Mouse (Mus musculus): ENCODE data around the gene Olfr1225. TPM values are rescaled to one million over a fixed set of nuclear protein-coding genes. Genes with fewer than 3 reads are reported as not detected.

The Olfr1225 gene
- polyA plus RNA-seq (2017; shearing (Covaris generic)): not detected

DNA sequence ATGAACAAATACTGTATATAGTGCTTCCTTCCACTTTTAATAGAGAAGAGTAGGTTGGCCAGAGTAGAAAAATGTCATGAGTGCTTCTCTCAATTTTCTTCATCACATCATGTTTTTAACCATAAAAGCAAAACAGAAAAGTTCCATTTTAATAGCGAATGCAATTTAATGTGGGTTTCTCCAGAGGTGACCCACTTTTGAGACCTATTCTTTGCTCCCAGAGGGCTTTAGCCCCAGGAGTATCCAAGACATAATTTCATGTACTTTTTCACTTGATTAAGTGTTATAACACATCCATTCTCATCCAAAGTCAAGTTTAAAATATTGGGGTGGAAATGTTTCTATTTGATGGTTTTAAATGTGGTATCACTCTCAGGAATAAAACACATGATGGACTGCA is at the start of gene Olfr1225:
TSS of gene Olfr1225 (minus strand) at position 101 of the 400 bp plus-strand sequence.

DNA sequence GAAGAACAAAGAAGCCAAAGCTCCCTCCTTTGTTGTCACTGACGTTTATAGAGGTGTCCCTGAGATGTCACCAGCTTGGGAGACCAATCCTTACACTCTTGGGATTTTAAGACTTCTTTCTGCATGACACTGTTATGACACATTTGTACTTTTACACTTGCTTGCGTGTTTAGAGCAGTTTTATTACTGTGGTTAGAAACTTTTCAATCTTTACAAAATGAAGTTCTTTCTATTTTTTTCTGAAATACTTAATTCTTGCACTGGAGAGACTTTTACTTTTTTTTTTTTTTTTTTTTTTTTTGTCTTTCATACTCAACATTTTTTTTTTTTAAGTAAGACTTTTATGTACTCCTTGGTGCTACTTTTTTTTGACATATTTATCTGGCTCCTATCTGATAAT is 25.5 kb upstream of the Olfr1225 start, which contains the start of gene Olfr1226:
TSS of gene Olfr1226 (minus strand) at position 101 of the 400 bp plus-strand sequence.

GRCm38 (mm10) chr2:89163991-89164390 is 10.5 kb downstream of the Olfr1225 start, which contains the start of gene Olfr1224-ps1:
TSS of gene Olfr1224-ps1 (minus strand) at chr2:89164091.

DNA sequence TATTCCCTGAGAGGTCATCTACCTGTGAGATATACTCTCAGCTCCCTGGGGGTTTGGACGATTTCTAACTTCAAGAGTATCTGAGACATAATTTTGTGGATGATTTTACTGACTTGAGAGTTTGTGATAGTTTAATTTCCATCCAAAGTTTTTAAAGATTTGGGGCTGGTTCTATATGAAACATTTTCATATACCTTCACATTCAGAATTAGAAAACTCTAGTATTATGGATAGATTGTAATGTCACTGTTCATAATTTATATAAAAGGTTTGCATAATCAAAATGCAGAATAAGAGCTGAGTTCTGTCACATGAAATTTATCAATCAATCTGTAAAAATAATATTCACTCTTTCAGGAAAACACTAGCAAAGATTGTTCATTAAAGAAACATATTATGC is 23.0 kb downstream of the Olfr1225 start, which contains the start of gene Olfr1223:
TSS of gene Olfr1223 (minus strand) at position 101 of the 400 bp plus-strand sequence.

GRCm38 (mm10) chr2:89132954-89133353 is 41.5 kb downstream of the Olfr1225 start, which contains the start of gene Olfr1222:
TSS of gene Olfr1222 (minus strand) at chr2:89133054.

Other genes starting within 250 kb of the Olfr1225 start
- gene Olfr1211, start 236.6 kb downstream of the Olfr1225 start, polyA plus RNA-seq (2017; shearing (Covaris generic)): not detected
- gene Olfr1212, start 220.7 kb downstream of the Olfr1225 start, polyA plus RNA-seq (2017; shearing (Covaris generic)): not detected
- gene Gm13762, start 194.4 kb downstream of the Olfr1225 start, polyA plus RNA-seq (2017; shearing (Covaris generic)): not detected
- not detected for gene Olfr1214, start 182.0 kb downstream of the Olfr1225 start, polyA plus RNA-seq (2017; shearing (Covaris generic))
- gene Olfr1215, start 167.7 kb downstream of the Olfr1225 start, polyA plus RNA-seq (2017; shearing (Covaris generic)): 0.19 TPM
- gene Olfr1216, start 156.3 kb downstream of the Olfr1225 start, polyA plus RNA-seq (2017; shearing (Covaris generic)): not detected
- gene Olfr1217, start 142.6 kb downstream of the Olfr1225 start, polyA plus RNA-seq (2017; shearing (Covaris generic)): not detected
- gene Olfr1218, start 113.5 kb downstream of the Olfr1225 start, polyA plus RNA-seq (2017; shearing (Covaris generic)): not detected
- gene Olfr1219, start 91.2 kb downstream of the Olfr1225 start, polyA plus RNA-seq (2017; shearing (Covaris generic)): not detected
- gene Olfr1220, start 67.8 kb downstream of the Olfr1225 start, polyA plus RNA-seq (2017; shearing (Covaris generic)): 0.09 TPM
- gene Olfr1221, start 57.4 kb downstream of the Olfr1225 start, polyA plus RNA-seq (2017; shearing (Covaris generic)): not detected
- not detected for gene Olfr1222, start 41.6 kb downstream of the Olfr1225 start, polyA plus RNA-seq (2017; shearing (Covaris generic))
- gene Olfr1223, start 23.1 kb downstream of the Olfr1225 start, polyA plus RNA-seq (2017; shearing (Covaris generic)): not detected
- gene Olfr1224-ps1, start 10.6 kb downstream of the Olfr1225 start, polyA plus RNA-seq (2017; shearing (Covaris generic)): not detected
- gene Olfr1226, start 25.4 kb upstream of the Olfr1225 start, polyA plus RNA-seq (2017; shearing (Covaris generic)): not detected
- not detected for gene Olfr1228, start 79.4 kb upstream of the Olfr1225 start, polyA plus RNA-seq (2017; shearing (Covaris generic))
- gene Olfr1229, start 113.3 kb upstream of the Olfr1225 start, polyA plus RNA-seq (2017; shearing (Covaris generic)): 0.11 TPM
- gene Olfr1230, start 122.6 kb upstream of the Olfr1225 start, polyA plus RNA-seq (2017; shearing (Covaris generic)): not detected
- not detected for gene Olfr1231, start 132.4 kb upstream of the Olfr1225 start, polyA plus RNA-seq (2017; shearing (Covaris generic))
- gene Olfr1232, start 155.0 kb upstream of the Olfr1225 start, polyA plus RNA-seq (2017; shearing (Covaris generic)): not detected
- not detected for gene Olfr1233, start 167.7 kb upstream of the Olfr1225 start, polyA plus RNA-seq (2017; shearing (Covaris generic))
- gene Olfr1234, start 190.2 kb upstream of the Olfr1225 start, polyA plus RNA-seq (2017; shearing (Covaris generic)): not detected
- 0.07 TPM for gene Olfr1238, start 235.0 kb upstream of the Olfr1225 start, polyA plus RNA-seq (2017; shearing (Covaris generic))
- not detected for gene Olfr1239, start 245.7 kb upstream of the Olfr1225 start, polyA plus RNA-seq (2017; shearing (Covaris generic))

Data from effector memory CD4-positive, alpha-beta T cell, adult 5 months (primary cell).